Mouse (Mus musculus): ENCODE data around the gene Mmel1. TPM values are rescaled to one million over a fixed set of nuclear protein-coding genes. Genes with fewer than 3 reads are reported as not detected.
A peak's percentile ranks its signal among the peaks of the same experiment; 100 is the strongest.

Gene Mmel1
- polyA plus RNA-seq, 1 experiment, result 0.10 TPM

DNA sequence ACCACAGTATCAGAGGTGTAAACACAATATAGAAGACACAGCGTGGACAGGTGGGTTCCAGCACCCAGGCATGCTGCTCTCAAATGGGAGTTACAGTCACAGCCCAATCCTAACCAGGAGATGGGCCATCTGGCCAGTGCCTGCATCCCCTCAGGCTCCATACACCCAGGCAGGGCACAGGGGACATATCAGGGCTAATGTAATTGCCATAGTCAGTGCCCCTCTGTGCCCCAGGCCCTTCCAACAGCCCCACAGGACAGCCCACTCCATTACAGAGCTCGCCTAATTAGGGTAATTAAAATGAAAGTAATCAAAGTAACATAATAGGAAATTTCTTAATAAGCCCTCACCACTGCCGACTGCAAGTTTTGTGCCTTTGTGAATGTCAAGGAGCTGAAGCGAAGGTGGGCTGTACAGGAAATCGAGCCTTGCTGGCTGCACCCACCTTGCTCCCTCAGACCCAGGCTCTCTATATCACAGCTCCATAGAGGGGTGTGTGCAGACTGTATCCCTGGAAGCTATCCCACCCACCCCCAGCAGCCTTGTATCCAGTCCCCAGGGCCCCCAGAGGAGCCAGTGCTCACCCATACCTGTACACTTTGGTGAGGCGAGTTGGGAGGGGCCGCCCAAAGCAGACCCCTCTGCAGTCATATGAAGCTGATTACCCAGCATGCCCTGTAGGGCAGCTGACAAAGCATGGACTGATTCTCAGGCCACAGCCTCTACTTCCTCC lies 33.0 kb upstream of the Mmel1 start:
- TF ChIP-seq CTCF (IDR thresholded peaks at IDR 0.05; ENCODE audit: extremely low read depth, insufficient read length, insufficient replicate concordance, low read depth, low read length), result no peak
- TF ChIP-seq POLR2A (IDR thresholded peaks at IDR 0.05; ENCODE audit: low read depth, low read length), result no peak
- Histone ChIP-seq H3K27me3 (ENCODE audit: control insufficient read depth, insufficient read depth, low read length) (no peaks in the 10 kb centered on the region), H3K27ac (ENCODE audit: insufficient read depth, low read depth, low read length) (no peak overlapping the region), H3K36me3 (ENCODE audit: control insufficient read depth, insufficient read depth, low read length) (no peaks in the 10 kb centered on the region), H3K4me3 (ENCODE audit: low read depth, low read length) (no peak overlapping the region), H3K4me1 (ENCODE audit: control insufficient read depth, insufficient read depth, insufficient read length, low read length) (no peaks in the 10 kb centered on the region)
- WGBS, result 73% methylated on average over 7 of the region's 7 CpGs

DNA sequence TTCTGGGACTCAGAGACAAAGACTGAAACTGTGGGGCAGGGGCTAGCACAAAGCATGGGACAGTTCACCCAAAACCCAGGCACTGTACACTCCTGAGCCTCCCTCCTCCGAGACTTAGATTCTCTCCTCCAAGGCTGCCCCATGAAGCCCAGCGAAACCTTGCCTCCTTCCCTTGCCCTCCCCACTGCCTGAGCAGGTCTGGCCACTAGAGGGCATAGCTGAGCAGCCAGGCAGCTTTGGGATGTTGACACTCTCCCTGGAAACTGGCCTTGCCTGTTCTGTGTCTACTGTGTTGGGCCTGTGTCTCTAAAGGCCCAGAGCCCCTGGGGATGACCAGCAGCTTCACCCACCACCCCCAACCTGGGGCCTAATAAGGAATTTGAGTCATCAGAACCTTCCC lies 32.2 kb upstream of the Mmel1 start, which contains the start of gene Ttc34:
Gene Ttc34 (plus strand): TSS at position 290 of the 400 bp plus-strand sequence.
- 20% methylated on average over 2 of the region's 2 CpGs for WGBS

DNA sequence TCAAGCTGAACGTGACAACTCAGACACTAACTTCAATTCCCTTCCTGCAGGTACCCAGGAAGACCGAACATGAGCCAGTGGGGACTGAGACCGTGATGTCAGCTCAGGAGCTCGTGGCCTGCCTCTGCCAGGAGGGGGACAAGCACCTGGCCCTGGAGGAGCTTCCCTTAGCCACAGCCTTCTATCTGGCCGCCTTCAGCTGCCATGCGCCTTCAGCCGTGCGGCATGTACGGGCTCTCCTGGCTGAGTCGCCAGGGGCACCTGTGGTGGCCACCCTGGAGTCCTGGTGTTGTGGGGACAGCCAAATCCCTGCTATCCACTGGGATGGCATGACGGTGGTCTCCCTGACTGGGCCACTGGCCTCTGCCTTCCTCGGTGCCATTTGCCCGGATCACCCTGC lies 30.6 kb upstream of the Mmel1 start:
- Histone ChIP-seq H3K4me1 (ENCODE audit: control insufficient read depth, insufficient read depth, insufficient read length, low read length) (no peaks in the 10 kb centered on the region), H3K36me3 (ENCODE audit: control insufficient read depth, insufficient read depth, low read length) (no peaks in the 10 kb centered on the region), H3K27ac (ENCODE audit: insufficient read depth, low read depth, low read length) (no peak overlapping the region), H3K4me3 (ENCODE audit: low read depth, low read length) (no peak overlapping the region), H3K27me3 (ENCODE audit: control insufficient read depth, insufficient read depth, low read length) (no peaks in the 10 kb centered on the region)
- WGBS, result 88% methylated on average over 13 of the region's 13 CpGs
- TF ChIP-seq CTCF (IDR thresholded peaks at IDR 0.05; ENCODE audit: extremely low read depth, insufficient read length, insufficient replicate concordance, low read depth, low read length) (no peak), POLR2A (IDR thresholded peaks at IDR 0.05; ENCODE audit: low read depth, low read length) (no peak)

More for the DNA sequence above, 32.2 kb upstream of the Mmel1 start, which contains the start of gene Ttc34:
- no peak for TF ChIP-seq POLR2A (IDR thresholded peaks at IDR 0.05; ENCODE audit: low read depth, low read length)
- TF ChIP-seq CTCF (IDR thresholded peaks at IDR 0.05; ENCODE audit: extremely low read depth, insufficient read length, insufficient replicate concordance, low read depth, low read length), result peak; percentile 86
- Histone ChIP-seq H3K4me1 (ENCODE audit: control insufficient read depth, insufficient read depth, insufficient read length, low read length) (no peaks in the 10 kb centered on the region), H3K27ac (ENCODE audit: insufficient read depth, low read depth, low read length) (no peak within 1 kb of the TSS), H3K4me3 (ENCODE audit: low read depth, low read length) (no peak within 1 kb of the TSS), H3K36me3 (ENCODE audit: control insufficient read depth, insufficient read depth, low read length) (no peaks in the 10 kb centered on the region), H3K27me3 (ENCODE audit: control insufficient read depth, insufficient read depth, low read length) (no peaks in the 10 kb centered on the region)

DNA sequence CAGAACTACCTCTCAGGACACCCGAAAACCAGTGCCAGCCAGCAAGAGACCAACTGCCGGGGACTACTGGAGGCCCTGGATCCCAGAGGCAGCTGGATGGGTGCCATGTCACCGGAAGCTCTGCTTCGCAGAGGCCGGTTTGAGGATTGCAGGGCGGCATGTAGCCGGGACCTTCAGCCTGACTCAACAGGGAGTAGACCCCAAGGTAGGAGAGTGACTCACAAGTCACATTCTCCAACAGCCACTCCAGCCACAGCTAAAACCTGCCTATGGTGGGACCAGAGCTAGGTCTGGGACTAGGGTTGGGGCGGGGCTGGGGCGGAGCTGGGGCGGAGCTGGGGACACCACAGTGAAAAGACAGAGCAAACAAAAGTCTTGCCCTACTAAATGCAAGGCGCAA lies 30.0 kb upstream of the Mmel1 start:
- Histone ChIP-seq H3K36me3 (ENCODE audit: control insufficient read depth, insufficient read depth, low read length) (no peaks in the 10 kb centered on the region), H3K27ac (ENCODE audit: insufficient read depth, low read depth, low read length) (no peak overlapping the region), H3K4me1 (ENCODE audit: control insufficient read depth, insufficient read depth, insufficient read length, low read length) (no peaks in the 10 kb centered on the region), H3K27me3 (ENCODE audit: control insufficient read depth, insufficient read depth, low read length) (no peaks in the 10 kb centered on the region), H3K4me3 (ENCODE audit: low read depth, low read length) (no peak overlapping the region)
- WGBS, result 30% methylated on average over 11 of the region's 11 CpGs
- no peak for TF ChIP-seq CTCF (IDR thresholded peaks at IDR 0.05; ENCODE audit: extremely low read depth, insufficient read length, insufficient replicate concordance, low read depth, low read length)
- TF ChIP-seq POLR2A (IDR thresholded peaks at IDR 0.05; ENCODE audit: low read depth, low read length), result no peak

GRCm38 (mm10) chr4:154852696-154853095 lies 16.7 kb upstream of the Mmel1 start:
- 91% methylated on average over 1 of the region's 1 CpGs for WGBS
- H3K36me3 ChIP-seq (ENCODE audit: control insufficient read depth, insufficient read depth, low read length), result no peaks in the 10 kb centered on the region
- no peak overlapping the region for H3K4me3 ChIP-seq (ENCODE audit: low read depth, low read length)
- H3K4me1 ChIP-seq (ENCODE audit: control insufficient read depth, insufficient read depth, insufficient read length, low read length), result peaks cover 2% of the 10 kb centered on the region; the same call in 1 of the 2 replicates
- TF ChIP-seq CTCF (IDR thresholded peaks at IDR 0.05; ENCODE audit: extremely low read depth, insufficient read length, insufficient replicate concordance, low read depth, low read length) (no peak), POLR2A (IDR thresholded peaks at IDR 0.05; ENCODE audit: low read depth, low read length) (no peak)
- no peak overlapping the region for H3K27ac ChIP-seq (ENCODE audit: insufficient read depth, low read depth, low read length)
- H3K27me3 ChIP-seq (ENCODE audit: control insufficient read depth, insufficient read depth, low read length), result peaks cover 20% of the 10 kb centered on the region

DNA sequence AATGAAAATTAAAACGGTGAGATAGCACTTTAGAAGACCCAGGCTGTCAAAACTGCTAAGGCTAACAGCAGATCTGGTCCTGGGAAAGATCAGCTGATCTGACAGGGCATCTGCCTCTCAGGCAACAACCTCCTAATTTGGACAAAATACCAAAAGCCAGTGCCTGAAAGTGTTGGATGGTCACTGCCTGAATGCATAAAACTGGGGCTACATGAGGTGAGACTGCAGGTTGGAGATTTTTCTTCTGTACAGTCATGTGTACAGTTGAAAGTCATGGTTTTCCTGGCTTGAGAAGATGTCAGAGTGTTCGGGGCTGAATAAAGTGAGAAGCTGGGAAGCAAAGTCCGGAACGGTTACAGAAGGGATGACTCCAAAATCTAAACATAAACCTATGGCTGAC lies 15.5 kb upstream of the Mmel1 start:
- Histone ChIP-seq H3K27ac (ENCODE audit: insufficient read depth, low read depth, low read length) (no peak overlapping the region), H3K36me3 (ENCODE audit: control insufficient read depth, insufficient read depth, low read length) (no peaks in the 10 kb centered on the region), H3K27me3 (ENCODE audit: control insufficient read depth, insufficient read depth, low read length) (peaks cover 20% of the 10 kb centered on the region), H3K4me3 (ENCODE audit: low read depth, low read length) (no peak overlapping the region), H3K4me1 (ENCODE audit: control insufficient read depth, insufficient read depth, insufficient read length, low read length) (peaks cover 2% of the 10 kb centered on the region; the same call in 1 of the 2 replicates)
- 72% methylated on average over 4 of the region's 4 CpGs for WGBS
- no peak for TF ChIP-seq CTCF (IDR thresholded peaks at IDR 0.05; ENCODE audit: extremely low read depth, insufficient read length, insufficient replicate concordance, low read depth, low read length)
- no peak for TF ChIP-seq POLR2A (IDR thresholded peaks at IDR 0.05; ENCODE audit: low read depth, low read length)

DNA sequence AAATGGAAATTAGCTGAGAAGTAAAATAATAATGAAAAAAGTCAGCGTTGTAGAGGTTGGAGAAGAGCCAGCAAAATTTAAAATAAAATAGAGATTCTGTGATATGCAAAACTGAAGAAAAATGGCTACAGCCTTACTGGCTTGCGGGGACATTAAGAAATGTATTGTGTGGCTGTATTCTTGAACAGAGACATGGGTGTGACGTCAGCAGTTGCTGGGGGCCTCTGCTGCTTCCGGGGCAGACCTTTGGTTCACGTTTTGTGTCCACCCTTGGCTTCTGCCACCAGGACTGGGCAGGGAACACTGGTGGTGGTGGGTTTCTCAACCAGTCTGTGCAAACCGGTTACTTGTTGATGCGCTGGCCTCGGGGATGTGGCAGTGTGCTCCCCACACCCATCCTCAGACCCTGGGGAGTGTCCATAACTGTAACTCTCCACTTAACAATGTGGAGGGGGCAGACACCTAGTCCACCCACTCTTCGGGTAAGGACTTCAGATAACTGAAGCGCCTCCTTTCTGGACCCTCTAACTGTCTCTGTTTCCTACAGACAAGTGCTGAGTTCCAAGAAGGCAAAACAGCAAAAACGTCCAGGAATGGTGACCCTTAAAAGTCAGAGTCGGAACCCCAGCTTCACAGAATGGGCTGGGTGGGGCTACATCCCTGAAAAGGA lies 14.6 kb upstream of the Mmel1 start:
- Histone ChIP-seq H3K27ac (ENCODE audit: insufficient read depth, low read depth, low read length) (no peak overlapping the region), H3K27me3 (ENCODE audit: control insufficient read depth, insufficient read depth, low read length) (peaks cover 20% of the 10 kb centered on the region), H3K4me3 (ENCODE audit: low read depth, low read length) (no peak overlapping the region), H3K36me3 (ENCODE audit: control insufficient read depth, insufficient read depth, low read length) (no peaks in the 10 kb centered on the region), H3K4me1 (ENCODE audit: control insufficient read depth, insufficient read depth, insufficient read length, low read length) (peaks cover 2% of the 10 kb centered on the region; the same call in 1 of the 2 replicates)
- 50% methylated on average over 12 of the region's 12 CpGs for WGBS
- TF ChIP-seq POLR2A (IDR thresholded peaks at IDR 0.05; ENCODE audit: low read depth, low read length) (no peak), CTCF (IDR thresholded peaks at IDR 0.05; ENCODE audit: extremely low read depth, insufficient read length, insufficient replicate concordance, low read depth, low read length) (no peak)

All from small intestine, adult 2 months (tissue).